In the genomic region with DNA sequence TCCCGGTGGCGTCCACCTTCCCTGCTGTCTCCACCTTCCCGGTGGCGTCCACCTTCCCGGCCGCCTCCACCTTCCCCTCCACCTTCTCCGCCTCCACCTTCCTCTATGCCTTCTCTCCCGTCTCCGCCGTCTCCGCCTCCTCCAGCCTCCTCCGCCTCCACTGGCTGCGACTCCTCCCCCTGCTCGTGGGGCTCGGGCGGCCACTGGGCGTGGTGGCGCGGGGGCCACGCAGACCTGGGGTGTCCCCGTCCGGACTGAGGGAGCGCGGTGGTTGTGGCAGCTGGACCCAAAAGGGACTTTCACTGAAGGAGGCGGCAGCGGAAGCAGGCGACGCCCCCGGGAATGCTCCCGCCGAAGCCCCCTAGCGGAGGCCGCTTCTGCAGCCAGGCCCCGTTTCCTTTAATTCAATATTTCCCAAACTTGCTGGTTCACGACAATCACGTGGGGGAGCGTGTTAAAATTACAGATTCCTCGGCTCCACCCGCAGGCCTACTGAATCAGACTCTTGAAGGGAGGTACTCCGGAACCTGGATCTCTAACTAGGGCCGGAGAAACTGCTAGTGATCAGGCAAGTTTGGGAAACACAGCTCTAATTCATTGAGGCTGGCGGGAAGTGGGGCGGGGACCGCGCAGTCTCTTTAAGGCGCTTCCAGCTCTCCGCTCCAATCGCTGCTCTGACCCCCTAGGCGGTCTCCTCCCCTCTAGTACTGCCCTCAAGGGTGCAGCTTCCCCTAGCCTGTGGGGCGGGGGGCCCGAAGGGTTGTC, we compare ENCODE assay signal across 8 mouse cellular contexts. TPM values are rescaled to one million over a fixed set of nuclear protein-coding genes. Genes with fewer than 3 reads are reported as not detected.
DNase-seq lines count a peak whose midpoint lies in the region; ATAC-seq and TF ChIP-seq lines count a peak whose summit lies in the region.

A gene (minus strand): TSS at position 115 of the 765 bp plus-strand sequence.

- H3K27ac ChIP-seq in forebrain, embryonic 14.5 days (ENCODE audit: low read depth, low read length) = peak within 1 kb of the TSS; percentile 83
- H3K27ac ChIP-seq in layer of hippocampus, adult 2 months = peak within 1 kb of the TSS; percentile 85
- peak within 1 kb of the TSS; percentile 87 for H3K27ac ChIP-seq in lung, embryonic 14.5 days (ENCODE audit: low read depth)
- H3K27ac ChIP-seq in olfactory bulb, adult 2 months (ENCODE audit: insufficient read depth, low read depth, low read length) = peak within 1 kb of the TSS; percentile 69
- no peak within 1 kb of the TSS for H3K27ac ChIP-seq in thymus, adult 2 months (ENCODE audit: control insufficient read depth, insufficient read depth, low read length)

- intact Hi-C loops in heart, postnatal 25 days (cut with DNase I) = loop anchor here (5.0 kb wide), 2 partner anchors 41 to 54 kb away; no protein-coding TSS in a partner anchor

- H3K4me2 ChIP-seq in forebrain, embryonic 14.5 days (ENCODE audit: low read length) = peak within 1 kb of the TSS; percentile 70
- H3K4me2 ChIP-seq in lung, embryonic 14.5 days = peak within 1 kb of the TSS; percentile 74

- H3K9me3 ChIP-seq in forebrain, embryonic 14.5 days (replicated peaks; ENCODE audit: control insufficient read depth, low read length) = no peaks in the 10 kb centered on the region
- no peaks in the 10 kb centered on the region for H3K9me3 ChIP-seq in lung, embryonic 14.5 days (ENCODE audit: low read depth, low read length)

- H3K27me3 ChIP-seq in forebrain, embryonic 14.5 days (replicated peaks; ENCODE audit: control insufficient read depth, insufficient read depth, low read length) = no peaks in the 10 kb centered on the region
- no peaks in the 10 kb centered on the region for H3K27me3 ChIP-seq in lung, embryonic 14.5 days (ENCODE audit: insufficient read depth, low read length)
- H3K27me3 ChIP-seq in thymus, adult 2 months (ENCODE audit: control insufficient read depth, insufficient read depth, low read length) = no peaks in the 10 kb centered on the region

- no peaks in the 10 kb centered on the region for H3K36me3 ChIP-seq in forebrain, embryonic 14.5 days (ENCODE audit: control insufficient read depth, insufficient read depth, low read length)
- H3K36me3 ChIP-seq in lung, embryonic 14.5 days (ENCODE audit: insufficient read depth) = no peaks in the 10 kb centered on the region
- H3K36me3 ChIP-seq in thymus, adult 2 months (ENCODE audit: control insufficient read depth, insufficient read depth, low read length) = no peaks in the 10 kb centered on the region

- H3K9ac ChIP-seq in forebrain, embryonic 14.5 days (ENCODE audit: low read length) = peak within 1 kb of the TSS; percentile 71
- peak within 1 kb of the TSS; percentile 62 for H3K9ac ChIP-seq in lung, embryonic 14.5 days

- WGBS in forebrain, embryonic 14.5 days = 34% methylated on average over 48 of the region's 51 CpGs
- 14% methylated on average over 50 of the region's 51 CpGs for WGBS in lung, embryonic 14.5 days
- whole genome bisulfite sequencing in olfactory bulb, adult 2 months = 20% methylated on average over 51 of the region's 51 CpGs
- whole genome bisulfite sequencing in thymus, adult 2 months = 0% methylated on average over 44 of the region's 51 CpGs

- peak; percentile 21; the same call in 1 of the 2 replicates for TF ChIP-seq POLR2A in olfactory bulb, adult 2 months (IDR thresholded peaks at IDR 0.05; ENCODE audit: insufficient read depth, low read depth, low read length)
- no peak for TF ChIP-seq POLR2A in thymus, adult 2 months (IDR thresholded peaks at IDR 0.05; ENCODE audit: control insufficient read depth, extremely low read depth, insufficient read depth, low read length, poor library complexity)

- peak; percentile 76 for TF ChIP-seq CTCF in layer of hippocampus, adult 2 months (conservative IDR thresholded peaks at IDR 0.05)
- TF ChIP-seq CTCF in lung, embryonic 14.5 days (IDR thresholded peaks at IDR 0.05; ENCODE audit: low read depth) = peak; percentile 61
- TF ChIP-seq CTCF in olfactory bulb, adult 2 months (IDR thresholded peaks at IDR 0.05; ENCODE audit: insufficient read depth, low read depth, low read length) = peak; percentile 48; the same call in 1 of the 2 replicates
- peak; percentile 71; the same call in 1 of the 2 replicates for TF ChIP-seq CTCF in thymus, adult 2 months (IDR thresholded peaks at IDR 0.05; ENCODE audit: borderline replicate concordance, control insufficient read depth, extremely low read depth, insufficient read depth, low read length, poor library complexity)

- peak within 1 kb of the TSS; percentile 49 for H3K4me3 ChIP-seq in forebrain, embryonic 14.5 days (ENCODE audit: low read depth, low read length)
- peak within 1 kb of the TSS; percentile 64 for H3K4me3 ChIP-seq in layer of hippocampus, adult 2 months
- peak within 1 kb of the TSS; percentile 52 for H3K4me3 ChIP-seq in lung, embryonic 14.5 days (ENCODE audit: low read depth, low read length)
- peak within 1 kb of the TSS; percentile 77 for H3K4me3 ChIP-seq in olfactory bulb, adult 2 months (ENCODE audit: insufficient read depth, low read depth, low read length)
- peak within 1 kb of the TSS; percentile 67 for H3K4me3 ChIP-seq in thymus, adult 2 months (ENCODE audit: control insufficient read depth, insufficient read depth, low read length)

- H3K4me1 ChIP-seq in forebrain, embryonic 14.5 days (ENCODE audit: control insufficient read depth, insufficient read depth, low read length) = no peaks in the 10 kb centered on the region; the same call in 1 of the 2 replicates
- no peaks in the 10 kb centered on the region for H3K4me1 ChIP-seq in lung, embryonic 14.5 days (ENCODE audit: insufficient read depth)
- peaks cover 13% of the 10 kb centered on the region; the same call in 1 of the 2 replicates for H3K4me1 ChIP-seq in olfactory bulb, adult 2 months (ENCODE audit: control insufficient read depth, insufficient read depth, low read length)
- peaks cover 8% of the 10 kb centered on the region for H3K4me1 ChIP-seq in thymus, adult 2 months (replicated peaks; ENCODE audit: control insufficient read depth, insufficient read depth, low read length)

- peak; percentile 90 for ATAC-seq in forebrain, embryonic 14.5 days
- ATAC-seq in lung, embryonic 14.5 days (ENCODE audit: insufficient read depth) = peak; percentile 96

- DNase-seq in ES-CJ7 (ENCODE audit: low read depth, low spot score) = peak; percentile 79
- DNase-seq in cerebellum, adult 11 months = peak; percentile 68
- peak; percentile 77 for DNase-seq in forebrain, embryonic 14.5 days (ENCODE audit: low spot score)
- DNase-seq in heart, postnatal 25 days (ENCODE audit: low spot score) = peak; percentile 55
- DNase-seq in layer of hippocampus, adult 2 months (ENCODE audit: low spot score in 2 of 2) = peak; percentile 52 to 63
- DNase-seq in lung, embryonic 14.5 days = peak; percentile 83
- peak; percentile 56 for DNase-seq in thymus, adult 2 months

RNA-seq across cellular contexts. Expression of the gene that starts here (rescaled TPM):
- 0.75 TPM in 2 replicates for polyA plus RNA-seq in forebrain, embryonic 14.5 days (2014; fragmentation: Nextera tagmentation; extraction: Ambion mirVana)
- under 1 TPM; 0.56 to 0.83 TPM for total RNA-seq in heart, postnatal 25 days (2021)
- 10 to 100 TPM; 14.4 to 14.6 TPM for total RNA-seq in layer of hippocampus, adult 2 months (2021)
- polyA plus RNA-seq in lung, embryonic 14.5 days (2014; fragmentation: Nextera tagmentation; extraction: Ambion mirVana) = 0.31 and 0.51 TPM in 2 replicates
- polyA plus RNA-seq in olfactory bulb, adult 2 months (2012; ENCODE audit: insufficient read depth, insufficient read length, low replicate concordance, missing spikeins) = not detected in 2 replicates
- polyA plus RNA-seq in thymus, adult 2 months (2012; rRNA removed) = 0.64 and 0.73 TPM in 2 replicates

Comparison
In these comparisons a context has a peak if more than half of its experiments do, and no peak if none do; other contexts are left out.
1. RNA of the gene that starts here (total RNA-seq): 14.4 to 14.6 TPM in layer of hippocampus, adult 2 months; 0.56 to 0.83 TPM in heart, postnatal 25 days; every median in the first group is over 4 times any median in the second.
2. Peak in DNase-seq, ATAC-seq, H3K4me3 ChIP-seq, H3K27ac ChIP-seq, H3K9ac ChIP-seq and H3K4me2 ChIP-seq in forebrain, embryonic 14.5 days; RNA of the gene not detected or under 1 TPM.
3. Peak in DNase-seq in heart, postnatal 25 days; RNA of the gene not detected or under 1 TPM.
4. Peak in DNase-seq, ATAC-seq, H3K4me3 ChIP-seq, H3K27ac ChIP-seq, H3K9ac ChIP-seq and H3K4me2 ChIP-seq in lung, embryonic 14.5 days; RNA of the gene not detected or under 1 TPM.
5. Peak in DNase-seq and H3K4me3 ChIP-seq in thymus, adult 2 months; RNA of the gene not detected or under 1 TPM.
6. Peak in every context shown above with its lines, with median percentiles within 50 percentile points of each other: DNase-seq, H3K4me3 ChIP-seq and CTCF ChIP-seq.